Mouse (Mus musculus): ENCODE results near the gene Sycn. TPM values are rescaled to one million over a fixed set of nuclear protein-coding genes. Genes with fewer than 3 reads are reported as not detected.

Sycn gene
- total RNA-seq, 2 experiments from 2014 or later: not detected

- intact Hi-C loops (cut with DNase I): no loop called here
- DNase-seq: no peak
Observed at GRCm38 (mm10) chr7:28557069-28557468, 16.4 kb downstream of the Sycn start.

DNA sequence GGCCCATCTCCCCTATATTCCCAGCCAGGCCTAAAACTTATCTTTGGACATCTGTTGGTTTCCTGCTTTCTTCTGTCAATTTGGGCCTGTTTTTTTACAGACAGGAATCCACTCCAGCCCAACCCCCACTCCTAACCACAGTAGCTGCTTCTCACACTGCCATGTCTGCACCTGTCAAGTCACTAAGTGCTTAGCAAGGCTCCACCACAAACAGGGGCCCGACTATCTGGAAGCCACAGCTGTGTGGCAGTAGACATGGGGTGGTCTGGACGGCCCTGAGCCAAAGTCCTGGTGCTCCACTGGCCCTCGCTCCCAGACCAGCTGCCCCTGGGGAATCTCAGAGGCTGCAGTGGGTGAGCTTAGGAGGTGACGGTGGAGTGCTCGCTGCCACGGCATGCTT, 17.0 kb downstream of the Sycn start:
- intact Hi-C loops (cut with DNase I): no loop called here
- DNase-seq: no peak

- intact Hi-C loops (cut with DNase I): no loop called here
- peak; percentile 50 to 52 for DNase-seq
Observed at GRCm38 (mm10) chr7:28558486-28558885, 17.8 kb downstream of the Sycn start.

DNA sequence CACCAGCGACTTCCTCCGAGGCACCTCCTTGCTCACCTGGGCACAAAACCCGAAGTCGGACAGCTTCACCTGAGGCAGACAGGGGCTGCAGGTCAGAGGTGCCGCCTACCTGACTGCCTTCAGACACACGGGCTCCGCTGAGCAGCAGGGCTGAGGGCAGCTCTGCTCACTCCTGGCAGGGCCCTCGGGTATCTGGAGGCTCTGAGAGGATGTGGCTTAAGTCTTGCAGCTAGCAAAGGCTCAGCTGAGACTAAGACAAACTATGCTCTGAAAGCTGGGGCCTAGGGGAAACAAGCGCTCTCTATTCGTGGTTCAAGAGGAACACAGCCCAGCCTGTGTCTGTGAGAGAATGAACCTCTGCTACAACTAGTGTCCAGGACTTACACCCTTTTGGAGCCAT, 20.2 kb downstream of the Sycn start:
- intact Hi-C loops (cut with DNase I): no loop called here
- DNase-seq: no peak

GRCm38 (mm10) chr7:28561967-28562366, 21.3 kb downstream of the Sycn start:
- no peak for DNase-seq
- intact Hi-C loops (cut with DNase I): no loop called here

- DNase-seq: no peak
- intact Hi-C loops (cut with DNase I): no loop called here
Observed at GRCm38 (mm10) chr7:28562371-28562770, 21.7 kb downstream of the Sycn start.

- intact Hi-C loops (cut with DNase I): no loop called here
- no peak for DNase-seq
Observed at GRCm38 (mm10) chr7:28562951-28563350, 22.3 kb downstream of the Sycn start.

- intact Hi-C loops (cut with DNase I): loop anchor here (5.0 kb wide), 1 partner anchor 162 kb away; no protein-coding TSS in a partner anchor
- no peak for DNase-seq
Observed at GRCm38 (mm10) chr7:28565407-28565806, 24.7 kb downstream of the Sycn start.

DNA sequence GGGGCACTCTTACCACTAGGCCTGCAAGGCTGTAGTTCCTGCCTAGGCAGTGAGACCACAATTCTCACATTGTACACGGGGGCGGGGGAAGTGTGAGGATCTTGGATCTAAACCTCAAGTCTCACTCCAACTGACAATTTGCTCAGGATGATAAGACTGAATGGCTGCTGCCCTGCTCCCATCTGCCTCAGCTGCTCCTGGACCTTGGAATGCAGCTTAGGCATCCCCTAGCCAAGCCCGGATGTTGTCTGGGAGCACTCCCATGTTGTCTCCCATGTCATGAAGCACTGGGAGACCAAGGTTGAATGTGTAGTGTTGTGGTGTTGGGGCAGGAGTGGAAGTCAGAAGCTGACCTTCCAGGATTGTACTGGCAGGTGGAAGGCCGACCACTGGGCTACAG, 26.9 kb downstream of the Sycn start:
- no peak for DNase-seq
- intact Hi-C loops (cut with DNase I): loop anchor here (5.0 kb wide), 1 partner anchor 160 kb away; no protein-coding TSS in a partner anchor

- DNase-seq: peak; percentile 72 to 74
- intact Hi-C loops (cut with DNase I): loop anchor here (1.0 to 5.0 kb wide), 2 partner anchors 33 to 159 kb away; no protein-coding TSS in a partner anchor
Observed at GRCm38 (mm10) chr7:28568253-28568652, 27.6 kb downstream of the Sycn start.

- intact Hi-C loops (cut with DNase I): loop anchor here (2.0 kb wide), 1 partner anchor 16 kb away; no protein-coding TSS in a partner anchor
- peak in 1 of 2 experiments; percentile 45 for DNase-seq
Observed at GRCm38 (mm10) chr7:28570291-28570981, 29.8 kb downstream of the Sycn start.

- intact Hi-C loops (cut with DNase I): loop anchor here (2.0 kb wide), 1 partner anchor 16 kb away; no protein-coding TSS in a partner anchor
- DNase-seq: no peak
Observed at GRCm38 (mm10) chr7:28570982-28571682, 30.4 kb downstream of the Sycn start.

GRCm38 (mm10) chr7:28572689-28573088, 32.0 kb downstream of the Sycn start:
- DNase-seq: no peak
- intact Hi-C loops (cut with DNase I): no loop called here

GRCm38 (mm10) chr7:28573236-28573635, 32.6 kb downstream of the Sycn start:
- no peak for DNase-seq
- intact Hi-C loops (cut with DNase I): no loop called here

DNA sequence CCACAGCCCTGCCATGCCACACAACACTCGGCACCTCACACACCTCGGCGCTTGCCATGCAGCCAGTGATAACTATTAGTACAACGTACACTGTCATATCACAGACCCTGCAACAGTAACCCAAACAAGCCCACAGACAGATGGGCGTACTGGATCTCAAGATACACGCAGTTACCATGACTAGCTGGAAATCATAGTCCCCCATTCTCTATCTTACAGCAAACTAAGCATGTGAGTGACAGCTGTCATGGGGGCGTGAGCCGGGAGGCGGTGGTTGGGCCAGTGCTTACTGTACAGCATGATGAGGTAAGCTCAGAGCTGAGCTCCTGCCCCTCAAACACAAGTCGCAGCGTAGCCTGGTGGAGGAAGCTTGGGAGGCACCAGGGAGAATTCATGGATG, 34.9 kb downstream of the Sycn start:
- intact Hi-C loops (cut with DNase I): no loop called here
- DNase-seq: no peak

- intact Hi-C loops (cut with DNase I): no loop called here
- peak; percentile 56 to 67 for DNase-seq
Observed at GRCm38 (mm10) chr7:28576271-28576914, 35.7 kb downstream of the Sycn start.

DNA sequence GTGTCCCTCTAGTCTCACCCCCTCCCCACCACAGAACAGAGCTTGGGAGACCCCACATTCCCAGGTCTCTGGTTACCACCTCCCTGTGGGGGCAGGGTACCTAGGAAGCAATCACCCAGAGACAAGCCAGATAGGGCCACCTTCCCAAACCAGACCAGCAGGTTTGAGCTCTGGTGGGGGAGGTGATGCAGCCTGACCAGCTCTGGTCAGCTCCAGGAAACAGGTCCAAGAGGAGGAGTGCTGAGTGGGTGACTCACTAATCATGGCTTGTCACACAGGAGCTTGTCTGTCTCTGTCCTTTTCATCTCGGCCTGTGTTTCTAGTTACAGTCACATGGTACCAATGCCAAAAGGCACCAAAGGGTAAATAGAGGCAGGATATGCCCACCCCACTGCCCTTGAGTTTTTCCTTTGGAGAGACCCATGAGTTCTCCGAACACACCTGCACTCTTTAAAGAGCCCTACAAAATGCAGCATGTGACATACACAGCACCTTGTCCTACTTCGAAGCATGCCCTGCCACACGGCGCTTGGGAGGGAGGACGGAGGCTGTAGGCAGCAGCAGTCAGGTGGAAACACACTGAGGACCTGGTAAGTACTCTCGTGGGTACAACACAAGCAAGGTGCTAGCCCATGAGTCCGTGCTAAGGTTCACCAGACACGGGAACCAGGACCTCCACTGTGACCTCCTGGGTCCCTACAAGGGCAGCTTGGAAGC, 37.3 kb downstream of the Sycn start:
- no peak for DNase-seq
- intact Hi-C loops (cut with DNase I): no loop called here

- no peak for DNase-seq
- intact Hi-C loops (cut with DNase I): no loop called here
Observed at GRCm38 (mm10) chr7:28578543-28579053, 37.9 kb downstream of the Sycn start.

DNA sequence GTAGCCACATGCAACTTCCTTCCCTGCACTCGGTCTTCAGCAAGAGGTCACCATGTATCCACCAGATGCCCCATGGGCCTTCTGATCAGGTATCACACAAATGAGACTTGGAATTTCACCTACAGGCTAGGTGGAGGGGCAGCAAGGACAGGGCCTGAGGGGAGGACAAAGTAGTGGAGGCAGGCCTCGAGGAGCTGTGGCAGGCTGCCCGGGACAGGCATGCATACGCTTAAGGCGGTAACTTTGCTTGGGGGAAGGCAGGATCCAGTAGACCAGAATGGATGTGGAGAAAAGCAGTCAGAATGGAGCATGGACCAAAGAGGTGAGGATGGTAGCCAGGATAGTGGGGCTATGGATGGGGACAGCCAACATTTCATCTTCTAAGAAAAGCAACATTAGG, 39.1 kb downstream of the Sycn start:
- DNase-seq: no peak
- intact Hi-C loops (cut with DNase I): no loop called here

DNA sequence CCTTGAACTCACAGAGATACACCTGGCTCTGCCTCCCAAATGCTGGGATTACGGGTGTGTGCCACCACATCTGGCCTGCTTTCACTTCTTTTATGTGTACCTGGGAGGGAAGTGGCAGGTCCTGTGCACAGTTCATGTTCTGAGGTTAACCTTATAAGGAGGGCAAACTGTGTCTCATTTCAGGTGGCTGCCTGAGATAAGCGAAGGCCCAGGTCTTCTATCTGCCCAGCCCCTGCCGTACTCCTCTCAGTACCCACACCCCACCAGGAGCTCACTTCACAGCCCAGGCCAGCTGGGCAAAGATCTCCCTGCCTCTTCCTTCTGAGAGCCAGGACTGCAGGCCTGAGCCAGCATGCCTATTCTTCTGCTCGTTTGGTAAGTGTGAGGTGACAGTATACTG, 41.0 kb downstream of the Sycn start:
- no peak for DNase-seq
- intact Hi-C loops (cut with DNase I): no loop called here

DNA sequence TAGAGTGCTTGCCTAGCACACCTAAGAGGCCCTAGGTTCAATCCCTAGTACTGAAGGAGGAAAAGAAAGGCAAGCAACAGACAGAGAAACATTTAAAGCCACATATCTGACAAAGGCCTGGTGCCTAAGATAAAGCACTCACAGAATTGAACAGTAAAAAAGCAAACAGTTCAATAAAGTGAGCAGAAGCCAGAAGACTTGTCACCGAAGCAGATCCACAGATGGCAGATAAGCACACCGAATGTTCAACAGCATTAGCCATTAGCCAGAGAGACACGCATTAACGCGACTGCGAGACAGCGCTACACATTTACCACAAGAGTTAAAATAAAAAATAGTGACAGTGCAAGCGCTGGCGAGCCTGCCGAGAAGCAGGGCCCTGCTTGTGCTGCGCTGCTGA, 42.2 kb downstream of the Sycn start:
- intact Hi-C loops (cut with DNase I): no loop called here

More for the DNA sequence above, 42.2 kb downstream of the Sycn start:
- no peak for DNase-seq

Data from heart, postnatal 36 days (tissue).